Mouse (Mus musculus) CD4-positive naive resting alpha-beta T cell, adult 57 days (primary cell): Measurements from ENCODE around the gene Neurl4. TPM values are rescaled to one million over a fixed set of nuclear protein-coding genes. Genes with fewer than 3 reads are reported as not detected.

Experiments used
- total RNA-seq: library from RNA; stranded (reverse); gene quantifications from one replicate; pipeline ENCODE4 v1.2.4, GENCODE M21; 2023

The Neurl4 gene
- total RNA-seq = 63.0 TPM

DNA sequence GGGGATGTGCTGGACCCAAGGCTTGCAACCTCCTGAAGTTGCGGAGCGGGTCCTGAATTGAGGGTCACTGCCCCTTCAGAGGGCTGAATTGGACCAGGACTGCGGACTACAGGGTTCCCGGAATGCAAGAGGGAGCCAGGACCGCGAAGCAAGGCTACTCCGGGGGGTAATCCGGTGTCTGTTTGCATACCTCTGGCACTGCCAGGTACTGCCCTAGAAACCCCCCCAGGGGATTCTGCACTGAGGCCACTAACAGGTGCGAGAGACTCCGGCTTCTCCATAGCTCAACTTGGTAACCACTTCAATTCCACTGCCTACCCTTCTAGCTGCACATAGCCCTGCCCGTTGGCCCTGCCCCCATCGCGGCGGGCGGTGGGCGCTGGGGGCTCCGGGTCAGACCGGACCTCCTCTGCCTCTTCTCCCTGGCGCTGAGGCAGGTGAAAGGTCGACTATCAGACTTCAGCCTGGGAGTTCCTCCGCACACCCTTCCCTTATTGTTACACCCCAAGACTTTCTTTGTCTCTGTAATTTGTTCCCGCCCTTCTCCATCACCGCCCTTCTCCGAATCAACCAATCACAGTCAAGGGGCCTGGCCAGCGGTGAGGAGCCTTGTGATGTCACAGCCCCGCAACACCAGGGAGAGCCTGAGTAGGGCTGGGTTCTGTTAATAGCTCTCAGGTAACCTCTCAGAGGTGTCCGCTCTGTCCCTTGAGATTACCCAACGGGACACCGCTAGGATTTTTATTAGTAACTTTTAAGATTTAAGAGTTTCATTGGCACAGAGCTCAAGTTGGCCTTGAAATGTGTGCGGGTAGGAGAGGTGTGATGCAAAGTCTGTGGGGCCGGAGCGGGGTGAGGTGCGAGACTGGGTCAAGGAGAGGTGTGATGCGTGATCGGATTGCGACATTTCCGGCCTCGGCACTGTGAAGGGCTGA lies at the start of gene Neurl4, which contains the start of gene 2810408A11Rik:
Gene Neurl4, plus strand, starts transcription at position 602 of the 935 bp plus-strand sequence.
Gene 2810408A11Rik, minus strand, starts transcription at position 517 of the 935 bp plus-strand sequence.

DNA sequence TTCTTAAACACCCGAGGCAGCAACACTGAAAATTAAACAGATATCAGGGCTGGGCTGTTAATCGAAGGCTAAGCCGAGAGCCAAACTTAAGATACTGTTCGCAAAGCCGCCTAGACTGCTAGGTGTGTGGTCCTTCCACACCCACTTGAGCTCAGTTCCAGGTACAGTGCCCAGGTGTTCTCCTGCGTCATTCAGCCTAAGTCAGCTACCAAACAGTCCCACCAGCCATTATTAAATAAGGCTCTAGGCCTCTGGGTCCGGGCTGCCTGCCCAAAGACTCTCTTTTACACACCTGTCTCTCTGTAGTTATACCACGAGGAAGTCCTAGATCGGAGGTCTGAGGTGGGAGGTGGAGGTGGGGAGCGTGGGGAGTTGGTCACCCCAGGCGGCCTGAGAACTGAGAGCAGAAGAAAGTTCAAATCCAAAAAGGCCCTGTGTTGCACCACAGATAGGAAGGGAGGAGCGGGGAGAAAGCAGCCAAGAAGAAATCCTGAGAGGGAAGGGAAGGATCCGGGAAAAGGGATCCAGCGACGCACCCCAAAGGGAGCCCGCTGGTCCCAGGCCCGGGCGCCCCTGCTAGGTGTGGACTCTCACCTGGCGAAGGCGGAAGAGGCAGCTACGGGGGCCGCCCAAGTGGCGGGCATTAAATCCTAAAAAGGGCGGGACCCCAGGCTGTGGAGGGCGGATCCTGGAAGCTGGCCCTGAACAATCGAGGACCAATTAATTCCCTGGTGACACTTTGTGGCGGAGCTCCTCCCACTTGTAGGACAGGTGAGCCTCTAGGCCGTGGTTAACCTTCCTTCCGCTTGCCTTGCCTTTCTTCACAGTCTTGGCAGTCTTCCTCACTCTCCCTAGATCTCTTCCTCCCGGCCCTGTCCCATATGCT lies 42.5 kb upstream of the Neurl4 start, which contains the start of gene Tnk1:
Gene Tnk1, minus strand, starts transcription at position 618 of the 886 bp plus-strand sequence.

GRCm38 (mm10) chr11:69877878-69878277 lies 23.0 kb upstream of the Neurl4 start, which contains the start of gene Tmem95:
TSS of gene Tmem95 (minus strand) at chr11:69878018.

GRCm38 (mm10) chr11:69880853-69881603 lies 19.8 kb upstream of the Neurl4 start, which contains the start of gene Kctd11:
TSS of gene Kctd11 (minus strand) at chr11:69881406.

DNA sequence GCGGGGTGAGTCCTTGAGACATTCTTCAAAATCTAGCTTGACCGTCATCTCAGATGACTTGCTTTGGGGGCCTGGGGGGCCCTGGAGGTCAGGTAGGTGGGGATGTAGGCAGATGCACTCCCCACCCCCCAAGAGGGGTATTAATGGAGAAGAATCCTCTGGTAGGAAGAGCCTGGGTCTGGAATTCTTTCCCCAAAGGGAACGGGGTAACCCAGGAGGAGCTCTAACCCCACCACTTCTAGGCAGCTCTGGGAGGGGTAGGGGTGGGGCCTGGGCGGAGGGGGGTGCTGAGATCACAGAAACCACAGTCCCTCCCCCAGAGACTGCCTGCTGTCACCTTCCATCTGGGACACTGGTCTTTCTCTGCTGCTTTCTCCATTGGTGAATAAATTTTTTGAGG lies 5.6 kb upstream of the Neurl4 start, which contains the start of gene Acap1:
Gene Acap1, minus strand, starts transcription at position 249 of the 400 bp plus-strand sequence.

DNA sequence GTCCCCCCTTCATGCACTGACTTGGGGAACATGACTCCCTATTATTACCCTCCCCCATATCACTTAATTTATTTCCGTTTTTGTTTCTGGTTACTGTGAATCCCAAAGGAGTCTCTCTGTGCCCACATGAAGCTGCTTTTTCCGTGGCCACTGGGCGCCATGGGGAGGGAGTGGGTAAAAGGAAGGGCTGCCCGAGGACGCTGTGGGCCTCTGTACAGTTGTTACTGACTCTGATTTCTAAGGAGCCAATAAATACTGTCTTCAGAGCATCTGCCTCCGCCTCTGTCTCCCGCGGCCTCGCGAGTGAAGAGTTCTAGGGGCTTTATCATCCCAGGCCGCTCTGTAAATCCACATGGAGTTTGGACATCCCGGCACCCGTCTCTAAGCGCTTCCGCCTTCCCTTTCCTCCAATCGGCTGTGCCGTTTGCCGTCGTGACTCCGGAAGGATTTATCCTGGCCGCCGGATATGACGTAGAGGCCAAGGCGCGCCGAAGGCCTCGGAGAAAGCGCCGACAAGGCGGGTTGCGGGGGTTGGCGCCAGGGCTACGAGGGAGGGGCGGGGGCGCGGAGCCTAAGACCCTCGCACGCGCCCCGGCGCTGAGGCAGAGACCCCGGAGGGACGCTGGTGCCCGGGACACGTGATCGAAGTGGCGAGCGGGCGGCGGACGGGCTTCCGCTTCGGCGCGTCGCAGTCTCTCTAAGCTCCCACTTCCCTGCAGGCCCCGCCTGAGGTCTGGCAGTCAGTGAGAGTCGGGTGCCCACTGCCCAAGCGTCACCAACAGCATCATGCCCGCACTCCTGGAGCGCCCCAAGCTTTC lies 12.9 kb downstream of the Neurl4 start, which contains the start of gene Gps2:
Gene Gps2, plus strand, starts transcription at position 335 of the 818 bp plus-strand sequence.

DNA sequence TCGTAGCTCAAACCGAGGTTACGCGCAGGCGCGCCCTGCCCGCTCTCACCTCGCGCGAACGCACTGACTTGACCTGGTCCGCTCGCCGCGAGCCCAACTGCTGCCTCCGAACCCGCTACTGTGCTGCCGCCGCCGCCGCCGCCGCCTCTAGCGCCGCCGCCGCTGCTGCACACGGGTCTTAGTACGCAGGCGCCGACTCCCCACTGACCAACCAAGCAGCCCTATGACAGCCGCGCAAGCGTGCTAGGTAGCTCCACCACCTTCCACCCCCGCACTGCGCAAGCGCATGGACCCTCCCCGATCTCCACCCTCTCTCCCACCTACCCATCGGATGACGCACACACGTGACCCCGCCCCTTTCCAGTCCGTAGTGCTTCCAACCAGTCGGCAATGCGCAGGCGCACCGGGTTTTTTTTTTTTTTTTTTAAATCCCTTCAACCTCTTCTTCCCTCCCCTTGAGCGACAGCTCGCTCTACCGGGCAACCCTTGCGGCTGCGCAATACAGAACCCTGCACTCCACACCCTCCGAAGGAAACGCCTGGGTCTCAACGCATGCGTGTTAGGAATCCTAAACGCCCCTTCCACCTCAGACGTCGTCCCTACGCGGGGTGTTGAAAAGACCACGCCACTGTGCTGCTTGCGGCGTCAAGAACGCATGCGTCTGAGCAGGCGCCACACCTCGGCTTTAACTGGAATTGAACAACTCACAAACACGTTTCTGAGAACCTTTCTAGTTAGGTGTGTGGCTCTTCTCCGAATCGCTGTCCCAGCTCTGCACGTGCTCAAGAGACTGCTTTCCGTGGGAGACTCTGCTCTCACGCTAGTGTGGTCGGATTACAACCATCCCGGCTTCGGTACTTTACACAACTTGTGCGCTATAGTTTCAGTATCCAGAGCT lies 20.5 kb downstream of the Neurl4 start, which contains the start of gene Eif5a:
Gene Eif5a, minus strand, starts transcription at position 845 of the 898 bp plus-strand sequence.

GRCm38 (mm10) chr11:69935137-69935879 lies 34.4 kb downstream of the Neurl4 start, which contains the start of gene Ybx2:
TSS of gene Ybx2 (plus strand) at chr11:69935796.

GRCm38 (mm10) chr11:69948066-69948762 lies 47.3 kb downstream of the Neurl4 start, which contains the start of gene Slc2a4:
TSS of gene Slc2a4 (minus strand) at chr11:69948188.

Other genes starting within 250 kb of the Neurl4 start
- not detected for gene Sox15, start 245.8 kb upstream of the Neurl4 start, total RNA-seq
- gene Mpdu1, start 238.4 kb upstream of the Neurl4 start, total RNA-seq = 85.2 TPM
- 14.8 TPM for gene Cd68, start 234.9 kb upstream of the Neurl4 start, total RNA-seq
- gene Eif4a1, start 228.6 kb upstream of the Neurl4 start, total RNA-seq = 775 TPM
- 109 TPM for gene Senp3, start 219.0 kb upstream of the Neurl4 start, total RNA-seq
- not detected for gene Tnfsf13, start 215.3 kb upstream of the Neurl4 start, total RNA-seq
- 1.7 TPM for gene Tnfsf12, start 205.2 kb upstream of the Neurl4 start, total RNA-seq
- not detected for gene Tnfsfm13, start 205.0 kb upstream of the Neurl4 start, total RNA-seq
- 176 TPM for gene Polr2a, start 142.4 kb upstream of the Neurl4 start, total RNA-seq
- gene Slc35g3, start 139.1 kb upstream of the Neurl4 start, total RNA-seq = not detected
- 47.4 TPM for gene Zbtb4, start 135.2 kb upstream of the Neurl4 start, total RNA-seq
- gene Chrnb1, start 105.1 kb upstream of the Neurl4 start, total RNA-seq = 3.6 TPM
- 0.30 TPM for gene Fgf11, start 99.2 kb upstream of the Neurl4 start, total RNA-seq
- gene Tmem102, start 95.4 kb upstream of the Neurl4 start, total RNA-seq = not detected
- not detected for gene Gm39566, start 85.8 kb upstream of the Neurl4 start, total RNA-seq
- not detected for gene Spem2, start 82.6 kb upstream of the Neurl4 start, total RNA-seq
- gene Spem1, start 78.9 kb upstream of the Neurl4 start, total RNA-seq = not detected
- gene Nlgn2, start 63.3 kb upstream of the Neurl4 start, total RNA-seq = 1.0 TPM
- gene Tmem256, start 62.6 kb upstream of the Neurl4 start, total RNA-seq = 15.1 TPM
- gene Plscr3, start 54.7 kb upstream of the Neurl4 start, total RNA-seq = 12.0 TPM
- gene Tnk1, start 42.3 kb upstream of the Neurl4 start, total RNA-seq = not detected
- gene Tmem95, start 23.1 kb upstream of the Neurl4 start, total RNA-seq = not detected
- 1.7 TPM for gene Kctd11, start 19.7 kb upstream of the Neurl4 start, total RNA-seq
- 418 TPM for gene Acap1, start 5.5 kb upstream of the Neurl4 start, total RNA-seq
- gene 2810408A11Rik, start 85 bp upstream of the Neurl4 start, total RNA-seq = 2.6 TPM
- gene Gps2, start 12.8 kb downstream of the Neurl4 start, total RNA-seq = 149 TPM
- gene Eif5a, start 20.9 kb downstream of the Neurl4 start, total RNA-seq = 316 TPM
- gene Ybx2, start 34.7 kb downstream of the Neurl4 start, total RNA-seq = not detected
- gene Slc2a4, start 47.1 kb downstream of the Neurl4 start, total RNA-seq = not detected
- not detected for gene Cldn7, start 63.7 kb downstream of the Neurl4 start, total RNA-seq
- 107 TPM for gene Ctdnep1, start 80.1 kb downstream of the Neurl4 start, total RNA-seq
- 43.9 TPM for gene Elp5, start 81.4 kb downstream of the Neurl4 start, total RNA-seq
- 190 TPM for gene Gabarap, start 90.1 kb downstream of the Neurl4 start, total RNA-seq
- 72.5 TPM for gene Phf23, start 94.7 kb downstream of the Neurl4 start, total RNA-seq
- 39.2 TPM for gene Dvl2, start 99.5 kb downstream of the Neurl4 start, total RNA-seq
- 79.5 TPM for gene Acadvl, start 114.3 kb downstream of the Neurl4 start, total RNA-seq
- 41.1 TPM for gene Dlg4, start 115.9 kb downstream of the Neurl4 start, total RNA-seq
- gene Asgr1, start 153.0 kb downstream of the Neurl4 start, total RNA-seq = not detected
- not detected for gene Asgr2, start 191.6 kb downstream of the Neurl4 start, total RNA-seq
- not detected for gene Mgl2, start 229.3 kb downstream of the Neurl4 start, total RNA-seq